Mouse (Mus musculus) adrenal gland, adult 2 months (tissue): ENCODE measurements around the gene Eed. TPM values are rescaled to one million over a fixed set of nuclear protein-coding genes. Genes with fewer than 3 reads are reported as not detected.
"Not testable (repeated sequence)": the region's sequence is repeated elsewhere in the genome, so short reads cannot be mapped to it uniquely, and the experiment has no call there.

Experiments
- DNase-seq: peaks from one replicate; pipeline ENCODE4 v3.0.0; 2021
- long read RNA-seq: library from polyadenylated mRNA; stranded (forward); transcript quantifications from one replicate; pipeline ENCODE4 v2.0.0, GENCODE M21; 2021
- polyA plus RNA-seq: library from polyadenylated mRNA; depleted of rRNA; stranded (reverse); fragments of >200 nt; gene quantifications from 2 replicates; pipeline ENCODE4 v1.2.3, GENCODE M21; 2012; rRNA removed
- total RNA-seq, 2 experiments: library from RNA; stranded (reverse); gene quantifications; 2 replicates each; pipeline ENCODE4 v1.2.3; 2021

The Eed gene
- 10 to 100 TPM; 49.3 to 71.0 TPM for total RNA-seq
- 5.7 and 10.6 TPM in 2 replicates for polyA plus RNA-seq
- long read RNA-seq, transcript Eed-201 (12 exons, 2,067 nt), result major isoform, 21 of 29 reads
- long read RNA-seq, partial matches to known transcripts, result 1 of 29 reads
- long read RNA-seq, other reads (novel, unspliced or antisense), result 7 of 29 reads

DNA sequence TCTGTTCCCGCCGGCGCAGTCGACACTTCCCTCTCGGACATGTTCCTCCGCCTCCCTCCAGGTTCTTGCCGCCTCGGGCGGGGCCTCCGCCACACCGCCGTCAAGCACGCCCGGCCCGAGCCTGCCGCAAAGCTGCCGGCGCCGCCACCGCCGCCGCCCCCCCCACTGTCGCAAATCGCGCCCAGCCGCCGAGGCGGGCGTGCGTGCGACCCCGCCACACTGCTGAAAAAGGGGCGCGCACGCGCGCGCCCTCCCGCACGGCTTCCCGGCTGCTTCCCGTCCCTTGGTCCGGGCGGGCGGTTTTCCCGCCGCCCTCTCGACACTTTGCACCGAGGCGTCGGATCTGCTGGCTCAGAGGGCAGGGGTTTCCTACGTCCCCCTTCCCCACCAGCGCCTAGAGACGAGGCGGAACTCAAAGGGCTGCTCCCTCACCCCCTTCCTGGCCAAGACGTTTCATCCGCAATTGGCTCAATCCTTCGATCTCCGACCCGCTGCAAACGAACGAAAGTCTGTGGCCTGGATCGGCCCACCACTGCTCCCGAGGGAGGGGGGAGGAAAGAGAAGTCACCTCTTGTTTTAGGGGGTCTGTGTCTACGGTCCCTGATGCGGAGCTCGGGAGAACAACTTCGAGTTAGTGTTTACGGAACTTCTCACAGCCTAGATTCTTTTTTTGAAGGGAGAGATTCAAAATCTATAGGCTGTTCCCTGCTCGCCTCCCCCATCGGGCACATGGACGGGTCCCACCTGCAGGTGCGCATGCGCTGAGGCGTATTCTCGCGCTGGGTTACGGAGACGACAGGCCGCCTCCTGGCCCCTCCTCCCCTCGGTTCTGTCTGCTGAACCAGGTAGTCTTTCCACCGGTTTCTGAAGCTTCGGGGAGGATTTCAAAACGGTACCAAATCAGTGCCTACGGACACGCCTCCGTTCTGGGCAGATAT, at the start of gene Eed:
Gene Eed (minus strand): TSS at position 499 of the 938 bp plus-strand sequence.
- peak; percentile 96 for DNase-seq

DNA sequence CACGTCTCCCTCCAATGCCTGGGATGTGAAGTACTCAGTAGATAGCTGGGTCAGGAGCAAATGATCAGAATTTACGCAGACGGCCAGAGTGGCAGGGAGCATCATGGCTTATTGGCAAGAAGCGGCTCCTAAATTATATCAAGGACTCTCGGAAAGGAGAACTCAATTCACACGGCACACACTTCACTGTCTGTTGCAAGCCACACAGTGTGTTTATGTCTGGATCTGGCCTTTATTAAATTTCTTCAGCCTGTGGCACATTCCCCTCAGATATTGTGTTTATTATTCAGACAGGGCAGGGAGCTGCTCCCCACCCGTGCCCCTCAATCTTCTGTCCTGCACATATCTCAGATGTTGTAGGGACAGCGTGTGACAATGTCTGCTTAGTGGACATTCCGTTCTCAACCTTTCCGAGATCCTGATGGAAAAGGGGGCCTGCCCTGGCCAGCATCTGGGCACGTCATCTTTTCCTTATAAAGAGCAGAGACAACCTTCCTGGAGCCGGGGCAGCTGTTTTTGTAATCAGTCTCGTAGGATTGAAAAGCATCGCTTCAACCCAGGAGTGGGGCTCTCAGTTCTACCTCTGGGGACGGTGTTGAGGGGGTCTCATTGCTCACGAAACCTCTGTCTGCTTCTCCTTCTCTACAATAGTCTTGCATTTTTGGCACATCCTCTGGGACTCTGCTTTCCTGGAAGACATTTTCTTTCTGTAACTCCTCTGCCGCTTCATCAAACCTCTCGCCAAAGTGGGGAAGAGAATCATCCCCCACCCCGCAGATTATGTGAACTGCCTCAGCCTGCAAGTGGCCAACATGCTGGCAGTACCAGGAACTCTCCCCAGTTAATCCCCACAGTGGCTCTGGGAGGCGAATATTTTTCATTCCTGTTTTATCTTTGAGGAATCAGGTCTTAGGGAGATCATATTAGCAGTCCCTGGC, 49.0 kb upstream of the Eed start:
- DNase-seq, result no peak

DNA sequence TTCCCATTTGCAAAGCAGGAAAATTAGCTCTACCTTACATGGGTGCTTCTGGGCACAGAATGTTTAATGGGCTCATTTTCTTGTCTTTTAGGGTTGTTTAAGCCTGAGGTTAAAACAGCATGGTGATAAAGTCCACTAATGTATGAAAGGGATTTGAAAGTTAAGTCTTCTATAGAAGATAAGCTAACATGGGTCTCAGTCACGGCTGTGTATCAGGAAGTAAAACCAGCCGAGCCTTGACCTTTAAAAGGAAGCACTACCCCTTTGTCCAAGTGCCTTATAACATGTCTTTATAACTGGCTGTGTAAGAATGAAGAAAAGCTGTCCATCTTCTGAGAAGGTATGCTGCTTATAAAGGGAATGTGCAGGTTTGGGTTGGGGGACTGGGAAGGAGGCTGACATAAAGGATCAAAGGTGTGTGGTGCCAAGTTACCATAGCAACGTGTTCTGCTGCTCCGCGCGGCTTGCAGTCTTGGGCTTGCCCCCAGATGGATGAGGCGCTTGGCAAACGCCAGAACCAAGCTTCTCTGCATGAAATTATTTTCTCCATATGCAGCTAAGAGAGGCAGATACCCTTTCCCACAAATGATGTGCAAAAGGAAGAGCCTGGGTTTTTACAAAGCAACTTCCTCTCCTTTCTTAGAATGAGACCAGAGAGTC, 48.2 kb upstream of the Eed start:
- DNase-seq, result peak; percentile 51

DNA sequence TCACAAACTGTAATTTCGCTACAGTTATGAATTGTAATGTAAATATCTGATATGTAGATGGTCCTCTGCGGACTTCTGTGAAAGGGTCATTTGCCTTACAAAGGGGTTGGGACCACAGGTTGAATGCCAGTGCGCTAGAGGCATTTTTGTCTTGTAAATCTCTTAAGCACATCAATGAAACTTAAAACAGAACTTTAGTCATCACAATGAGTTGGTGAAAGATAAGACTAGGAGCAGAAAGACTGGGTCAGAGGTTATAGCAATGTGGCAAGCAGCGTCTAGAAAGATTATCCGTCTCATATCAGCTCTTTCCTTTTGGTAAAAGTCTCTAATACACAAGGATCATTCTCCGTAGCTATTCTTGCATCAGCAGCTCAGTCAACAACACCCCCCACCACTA, 44.2 kb upstream of the Eed start:
- no peak for DNase-seq

DNA sequence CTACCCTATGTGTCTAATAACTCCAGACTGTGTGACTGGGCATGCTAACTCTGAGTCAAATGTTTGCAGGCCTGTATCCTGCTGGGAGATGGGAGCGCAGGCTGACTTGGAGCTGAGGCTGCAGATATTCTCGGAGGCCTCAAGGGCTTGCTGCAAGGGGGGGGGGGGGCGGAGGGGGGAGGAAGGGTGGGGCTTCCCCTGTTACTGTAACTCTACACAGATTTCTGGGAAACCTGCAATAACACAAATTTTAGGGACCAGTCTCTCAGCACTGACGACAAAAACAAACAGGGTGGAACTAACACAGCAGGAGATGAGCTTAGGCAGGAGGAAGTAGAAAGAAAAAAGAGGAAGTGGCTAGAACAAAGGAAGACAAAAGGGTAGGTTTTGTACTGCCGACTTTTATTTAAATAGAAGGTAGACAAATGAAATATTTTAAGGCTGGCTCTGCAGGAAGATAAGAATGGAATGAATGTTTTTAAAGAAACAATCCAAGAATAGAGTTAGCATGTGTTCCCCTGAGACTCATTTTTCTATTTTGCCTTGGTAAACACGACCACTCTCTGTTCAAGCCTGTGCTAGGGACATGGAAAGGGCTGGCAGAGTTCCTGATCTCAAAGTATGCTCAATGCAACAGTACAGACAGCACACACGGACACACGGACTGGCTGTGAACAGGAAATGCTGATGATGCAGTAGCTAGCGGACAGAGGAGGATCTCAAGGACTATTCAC, 42.4 kb upstream of the Eed start:
- DNase-seq, result no peak

DNA sequence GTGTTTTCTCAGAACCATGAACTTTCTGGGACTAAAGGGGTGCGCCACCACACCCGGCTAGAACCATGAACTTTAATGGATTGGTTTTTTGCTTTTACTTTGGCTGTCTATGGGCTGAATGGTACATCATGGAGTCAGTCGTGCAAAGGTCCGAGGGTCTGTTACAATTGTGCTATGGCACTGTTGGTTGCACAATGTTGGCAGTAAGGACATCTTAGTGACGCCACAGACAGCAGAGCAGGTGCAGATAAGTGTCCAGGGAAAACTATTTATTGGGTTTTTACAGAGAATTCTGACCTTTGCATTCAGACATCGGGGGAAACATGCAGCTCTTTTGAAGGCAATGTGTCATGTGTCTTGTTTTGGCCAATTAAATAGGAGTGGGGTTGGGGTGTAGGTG, 39.5 kb upstream of the Eed start:
- no peak for DNase-seq

DNA sequence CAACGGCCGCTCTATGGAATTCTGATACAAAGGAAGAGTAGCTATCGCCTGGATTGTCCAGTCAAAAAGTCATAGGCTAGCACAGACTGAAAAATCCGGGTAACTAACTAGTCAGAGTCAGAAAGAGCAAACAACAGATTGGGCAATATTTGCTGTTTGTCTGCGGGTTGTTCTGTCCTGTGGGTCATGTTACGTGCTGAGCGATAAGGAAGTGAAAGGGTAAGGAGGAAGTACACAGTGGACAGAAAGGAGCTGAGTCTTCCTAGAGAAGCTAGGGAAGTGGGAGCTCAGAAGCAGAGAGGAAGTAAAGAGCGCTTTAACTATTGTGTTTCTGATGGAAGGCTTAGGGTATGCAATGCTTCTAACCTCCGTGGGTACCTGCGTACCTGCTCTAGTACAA, 38.8 kb upstream of the Eed start:
- DNase-seq, result no peak

GRCm38 (mm10) chr7:90016930-90017588, 36.3 kb upstream of the Eed start:
- DNase-seq, result no peak

DNA sequence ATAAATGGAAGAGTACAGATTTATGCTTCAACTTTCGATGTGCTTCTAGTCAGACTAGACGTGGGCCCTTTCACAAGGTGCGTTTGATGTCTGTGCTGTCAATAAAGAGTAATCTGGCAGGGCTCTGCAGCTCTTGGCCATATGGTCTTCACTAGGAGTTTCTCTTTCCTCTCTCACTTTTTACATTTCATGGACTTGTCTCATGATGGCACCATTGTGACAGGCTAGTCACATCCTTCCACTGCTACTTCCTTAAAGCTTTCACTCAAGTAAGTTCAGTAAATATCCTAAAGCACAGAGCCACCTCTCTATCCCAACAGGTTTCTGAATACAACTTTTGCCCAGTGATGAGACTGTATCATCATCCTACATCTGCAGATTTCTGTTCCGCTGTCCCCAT, 35.7 kb upstream of the Eed start:
- no peak for DNase-seq

GRCm38 (mm10) chr7:90006667-90007653, 26.2 kb upstream of the Eed start:
- no peak for DNase-seq

DNA sequence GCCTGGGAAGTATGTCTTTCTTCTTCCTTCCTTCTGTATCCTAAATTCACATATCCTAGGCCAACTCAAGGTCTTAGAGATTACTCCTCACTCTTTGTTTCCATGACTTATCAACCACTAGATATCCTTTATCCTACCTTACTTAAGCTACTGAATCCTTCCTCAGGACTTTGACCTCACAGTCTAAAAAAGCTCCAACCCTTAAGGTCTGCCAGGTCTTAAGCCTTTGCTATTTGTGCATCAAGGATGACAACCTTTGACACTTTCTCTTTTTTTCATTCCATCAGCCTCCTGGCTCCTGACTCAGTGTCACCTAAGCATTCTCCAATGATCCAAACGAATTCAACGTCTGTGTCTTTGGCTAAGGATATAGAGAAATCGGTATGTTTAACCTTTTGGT, 24.0 kb upstream of the Eed start:
- DNase-seq, result no peak

DNA sequence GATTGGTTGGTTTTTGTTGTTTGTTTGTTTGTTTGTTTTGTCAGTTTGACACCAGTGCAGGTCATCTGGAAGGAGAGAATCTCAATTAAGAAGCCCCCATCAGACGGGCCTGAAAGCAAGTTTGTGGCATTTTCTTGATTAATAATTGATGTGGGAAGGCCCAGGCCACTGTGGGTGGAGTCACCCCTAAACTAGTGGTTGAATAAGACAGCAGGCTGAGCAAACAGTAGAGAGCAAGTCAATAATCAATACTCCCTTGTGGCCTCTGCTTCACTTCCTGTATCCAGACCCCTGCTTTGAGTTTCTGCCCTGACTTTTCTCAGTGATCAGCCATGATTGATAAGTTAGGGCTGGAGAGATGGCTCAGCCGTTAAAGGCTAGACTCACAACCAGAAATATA, 21.6 kb upstream of the Eed start:
- DNase-seq, result no peak

GRCm38 (mm10) chr7:89999491-89999890, 18.7 kb upstream of the Eed start:
- no peak for DNase-seq

- DNase-seq, result no peak
Observed at GRCm38 (mm10) chr7:89998624-89999006, 17.8 kb upstream of the Eed start.

DNA sequence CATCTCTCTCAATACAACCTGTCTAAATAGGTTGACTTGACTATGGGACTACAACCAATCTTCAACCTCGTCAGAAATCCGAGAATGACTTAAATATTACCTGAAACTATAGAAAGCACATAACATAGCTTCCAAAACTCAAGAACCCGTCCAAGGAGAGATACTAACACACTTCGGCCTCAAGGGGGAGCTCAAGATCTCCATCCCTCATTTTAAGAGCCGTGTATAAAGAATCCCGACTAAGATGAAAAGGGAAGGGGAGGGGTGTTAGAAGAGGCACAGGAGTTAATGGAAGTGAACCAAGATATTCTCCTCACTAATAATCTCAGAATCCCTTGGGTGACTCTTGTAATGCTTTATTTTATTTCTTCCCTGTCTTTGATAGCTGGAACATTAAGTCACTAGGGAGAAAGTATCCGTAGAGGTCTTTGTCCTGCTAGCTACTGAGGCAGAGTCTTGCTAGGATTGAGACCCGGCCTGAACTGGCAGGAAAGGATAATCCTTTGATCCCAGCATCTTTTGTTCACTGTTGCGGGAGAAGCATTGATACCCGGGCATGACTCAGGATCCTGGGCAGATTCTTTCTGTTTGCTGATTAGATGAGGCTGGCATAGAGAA, 17.3 kb upstream of the Eed start:
- DNase-seq, result peak; percentile 22

GRCm38 (mm10) chr7:89997526-89997925, 16.7 kb upstream of the Eed start:
- not testable (repeated sequence) for DNase-seq

- no peak for DNase-seq
Observed at GRCm38 (mm10) chr7:89993091-89993490, 12.3 kb upstream of the Eed start.

- no peak for DNase-seq
Observed at GRCm38 (mm10) chr7:89984421-89984820, 3.6 kb upstream of the Eed start.

- no peak for DNase-seq
Observed at GRCm38 (mm10) chr7:89983441-89983840, 2.7 kb upstream of the Eed start.
